Mouse (Mus musculus) testis, adult 2 months (tissue): ENCODE measurements around the gene Nfkbiz. TPM values are rescaled to one million over a fixed set of nuclear protein-coding genes. Genes with fewer than 3 reads are reported as not detected.

ENCODE experiments used
- H3K27ac ChIP-seq: fragments of 200-500 bp; 2 replicates; pipeline ENCODE4 v1.5.1; 2012; ENCODE audit warnings: low read depth, low read length; ENCODE audit not compliant: control insufficient read depth, insufficient read depth
- H3K27me3 ChIP-seq: fragments of 200-500 bp; 2 replicates; pipeline ENCODE4 v1.6.1; 2012; ENCODE audit warnings: mild to moderate bottlenecking, low read length, moderate library complexity; ENCODE audit not compliant: control insufficient read depth, insufficient read depth
- H3K36me3 ChIP-seq: fragments of 200-500 bp; 2 replicates; pipeline ENCODE4 v1.6.1; 2012; ENCODE audit warnings: mild to moderate bottlenecking, low read length; ENCODE audit not compliant: control insufficient read depth, insufficient read depth
- H3K4me1 ChIP-seq: fragments of 200-500 bp; 2 replicates; pipeline ENCODE4 v1.6.1; 2012; ENCODE audit warnings: low read length; ENCODE audit not compliant: control insufficient read depth, insufficient read depth
- H3K4me3 ChIP-seq: fragments of 200-500 bp; 2 replicates; pipeline ENCODE4 v1.5.1; 2012; ENCODE audit warnings: low read depth, mild to moderate bottlenecking, low read length, moderate library complexity, mixed read lengths; ENCODE audit not compliant: control insufficient read depth
- CTCF ChIP-seq: fragments of 200-500 bp; IDR thresholded peaks from 2 replicates; pipeline ENCODE4 v1.5.1; 2012; ENCODE audit warnings: low read depth, mild to moderate bottlenecking, inconsistent platforms, low read length, moderate library complexity; ENCODE audit not compliant: control insufficient read depth, insufficient read depth, insufficient replicate concordance
- POLR2A ChIP-seq: fragments of 200-500 bp; IDR thresholded peaks from 2 replicates; pipeline ENCODE4 v1.6.1; 2012; ENCODE audit warnings: low read depth, mild to moderate bottlenecking, inconsistent platforms, low read length, moderate library complexity; ENCODE audit not compliant: control insufficient read depth
- polyA plus RNA-seq: library from polyadenylated mRNA; depleted of rRNA; stranded (reverse); fragments of >200 nt; gene quantifications from 2 replicates; pipeline ENCODE4 v1.2.3, GENCODE M21; 2012; rRNA removed

The Nfkbiz gene
- polyA plus RNA-seq, 1 experiment = 4.5 TPM

DNA sequence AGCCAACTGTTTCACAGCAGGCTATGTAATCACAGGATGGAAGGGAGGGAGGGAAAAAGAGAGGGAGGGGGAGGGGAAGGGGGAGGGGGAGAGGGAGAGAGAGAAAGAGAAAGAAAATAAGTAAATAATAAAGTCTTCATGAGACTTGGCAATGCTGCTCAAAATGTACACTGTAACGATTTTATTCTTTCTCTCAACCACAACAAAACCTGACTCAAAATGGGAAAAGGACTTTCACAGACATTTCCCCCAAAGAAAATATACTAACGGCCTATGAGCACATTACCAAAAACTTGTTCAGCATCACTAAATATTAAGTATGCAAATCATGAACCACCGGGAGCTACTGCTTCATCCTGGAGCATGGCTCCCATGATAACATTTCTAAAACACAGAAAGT, 54.8 kb downstream of the Nfkbiz start:
- TF ChIP-seq CTCF (no peak), POLR2A (no peak)
- no peaks in the 10 kb centered on the region for H3K27me3 ChIP-seq
- no peak overlapping the region for H3K4me3 ChIP-seq
- H3K27ac ChIP-seq = no peak overlapping the region
- H3K36me3 ChIP-seq = no peaks in the 10 kb centered on the region
- H3K4me1 ChIP-seq = peaks cover 10% of the 10 kb centered on the region

DNA sequence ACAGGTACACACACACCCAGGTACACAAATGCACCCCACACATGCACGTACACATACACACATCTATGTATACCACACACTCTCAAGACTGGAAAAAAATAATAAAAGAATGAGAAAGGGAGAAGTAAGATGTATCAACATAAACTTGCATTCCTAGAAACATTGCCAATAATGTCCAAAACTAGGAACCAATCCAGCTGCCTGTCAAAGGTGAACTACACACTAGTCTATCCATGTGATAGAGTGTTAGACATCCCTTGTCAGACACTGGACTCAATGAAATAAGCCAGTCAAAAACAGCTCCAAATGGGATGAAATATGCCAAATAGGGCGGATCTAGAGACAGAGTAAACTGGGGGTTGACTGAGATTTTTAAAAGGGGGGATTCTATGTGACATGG, 55.8 kb downstream of the Nfkbiz start:
- Histone ChIP-seq H3K27me3 (no peaks in the 10 kb centered on the region), H3K4me3 (no peak overlapping the region), H3K4me1 (peaks cover 4% of the 10 kb centered on the region; the same call in 1 of the 2 replicates), H3K27ac (no peak overlapping the region), H3K36me3 (no peaks in the 10 kb centered on the region)
- TF ChIP-seq CTCF (no peak), POLR2A (no peak)

DNA sequence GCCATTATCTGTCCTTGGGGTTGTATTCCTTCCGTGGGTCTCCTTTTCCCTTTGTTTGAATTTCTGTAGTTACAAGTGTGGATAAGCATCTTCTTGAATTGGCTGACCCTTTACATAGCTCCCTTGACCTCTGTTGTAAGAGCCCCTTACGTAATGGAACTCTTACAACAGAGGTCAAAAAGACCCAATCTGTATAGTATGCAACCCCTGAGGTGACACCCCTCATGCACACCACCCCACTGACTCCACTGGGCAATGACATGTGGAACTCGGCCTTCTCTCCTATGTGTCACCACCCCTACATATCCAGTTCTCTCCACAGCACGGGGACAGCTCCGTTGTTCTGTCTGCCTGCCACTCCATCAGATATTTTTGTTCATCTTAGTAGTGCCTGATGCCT, 56.9 kb downstream of the Nfkbiz start:
- Histone ChIP-seq H3K36me3 (no peaks in the 10 kb centered on the region), H3K27ac (no peak overlapping the region), H3K27me3 (no peaks in the 10 kb centered on the region), H3K4me3 (no peak overlapping the region), H3K4me1 (no peaks in the 10 kb centered on the region)
- TF ChIP-seq CTCF (no peak), POLR2A (no peak)

DNA sequence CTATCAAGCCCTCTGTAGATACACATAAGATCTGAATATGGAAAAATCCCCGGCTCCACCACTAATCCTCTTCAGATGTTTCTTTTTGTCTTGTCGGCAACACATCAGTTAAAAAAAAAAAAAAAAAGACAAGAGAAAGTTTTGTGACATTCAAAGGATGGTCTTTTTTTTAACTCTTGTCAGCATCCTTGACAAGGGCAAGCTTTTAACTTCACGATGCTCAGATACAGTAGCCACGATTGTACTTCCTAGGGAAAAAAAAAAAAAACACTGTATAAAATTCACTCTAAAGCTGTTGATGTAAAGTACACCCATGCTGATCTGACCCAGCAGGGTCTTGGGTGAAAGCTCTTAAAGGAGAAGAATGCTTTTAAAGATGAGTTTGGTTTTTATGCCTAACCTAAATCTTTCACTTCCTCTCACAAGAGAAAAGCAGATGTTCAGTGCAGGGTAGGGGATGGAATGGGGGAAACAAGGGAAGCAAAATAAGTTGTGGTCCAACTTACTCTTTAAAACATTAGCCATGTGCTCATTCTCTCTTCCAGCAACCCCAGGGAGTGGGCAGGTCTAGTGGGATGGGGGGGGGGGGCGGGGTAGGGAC, 57.6 kb downstream of the Nfkbiz start:
- TF ChIP-seq CTCF = no peak
- TF ChIP-seq POLR2A = no peak
- no peaks in the 10 kb centered on the region for H3K36me3 ChIP-seq
- no peak overlapping the region for H3K4me3 ChIP-seq
- H3K4me1 ChIP-seq = no peaks in the 10 kb centered on the region; the same call in 1 of the 2 replicates
- H3K27me3 ChIP-seq = no peaks in the 10 kb centered on the region
- H3K27ac ChIP-seq = no peak overlapping the region

DNA sequence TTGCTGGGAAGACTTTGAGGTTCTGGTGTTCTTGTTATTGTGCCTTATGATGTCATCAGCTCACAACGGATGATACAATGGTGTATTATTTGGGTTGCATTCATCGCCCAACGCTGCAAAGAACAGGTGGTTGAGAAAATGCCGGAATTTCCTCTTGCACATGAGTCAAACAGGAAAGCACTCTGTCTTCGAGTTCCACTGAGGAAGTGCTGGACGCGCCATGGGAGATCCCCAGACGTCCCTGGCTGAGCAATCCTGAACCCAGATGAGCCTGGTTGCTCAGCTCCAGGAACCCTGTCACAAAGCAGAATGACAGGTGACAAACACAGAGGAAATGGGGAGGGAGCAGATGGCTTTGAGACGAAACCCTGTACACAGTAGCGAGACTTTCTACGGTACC, 62.4 kb downstream of the Nfkbiz start:
- H3K27ac ChIP-seq = no peak overlapping the region
- H3K36me3 ChIP-seq = no peaks in the 10 kb centered on the region
- H3K4me1 ChIP-seq = no peaks in the 10 kb centered on the region; the same call in 1 of the 2 replicates
- TF ChIP-seq CTCF (no peak), POLR2A (no peak)
- no peak overlapping the region for H3K4me3 ChIP-seq
- no peaks in the 10 kb centered on the region for H3K27me3 ChIP-seq

DNA sequence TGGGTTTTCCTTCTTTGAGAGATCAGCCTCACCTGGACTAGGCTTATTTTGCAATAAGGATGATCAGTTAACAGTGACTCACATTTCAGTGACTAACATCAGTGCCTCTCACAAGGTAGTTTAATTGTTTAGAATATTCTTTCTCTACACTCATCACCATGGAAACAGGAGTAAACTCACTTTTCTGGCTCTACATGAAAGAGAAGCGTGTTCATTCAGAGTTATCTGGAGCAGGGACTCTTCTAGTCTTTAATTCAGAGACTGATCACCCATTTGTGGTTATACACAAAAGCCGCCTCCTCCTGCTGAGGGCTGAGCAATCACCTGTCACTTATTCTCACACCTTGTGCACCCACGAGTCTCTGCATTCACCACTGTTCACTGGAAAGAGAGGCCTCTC, 68.5 kb downstream of the Nfkbiz start:
- no peak for TF ChIP-seq CTCF
- no peaks in the 10 kb centered on the region for H3K27me3 ChIP-seq
- H3K36me3 ChIP-seq = no peaks in the 10 kb centered on the region
- no peak overlapping the region for H3K27ac ChIP-seq
- H3K4me1 ChIP-seq = no peaks in the 10 kb centered on the region
- no peak overlapping the region for H3K4me3 ChIP-seq

Other genes with a start within 250 kb of the Nfkbiz start
- gene Nxpe3, start 56.4 kb upstream of the Nfkbiz start, polyA plus RNA-seq = 8.5 and 8.8 TPM in 2 replicates
- 2.2 and 3.0 TPM in 2 replicates for gene Cep97, start 96.0 kb upstream of the Nfkbiz start, polyA plus RNA-seq
- 200 and 210 TPM in 2 replicates for gene Rpl24, start 127.4 kb upstream of the Nfkbiz start, polyA plus RNA-seq
- gene Zbtb11, start 135.0 kb upstream of the Nfkbiz start, polyA plus RNA-seq = 5.1 and 5.5 TPM in 2 replicates
- 14.9 and 17.3 TPM in 2 replicates for gene Pcnp, start 190.8 kb upstream of the Nfkbiz start, polyA plus RNA-seq
- 1.3 and 1.9 TPM in 2 replicates for gene Trmt10c, start 198.9 kb upstream of the Nfkbiz start, polyA plus RNA-seq
- 2.4 and 2.7 TPM in 2 replicates for gene Senp7, start 209.4 kb upstream of the Nfkbiz start, polyA plus RNA-seq